Mouse (Mus musculus) liver, embryonic 14.5 days (tissue): ENCODE measurements around the gene Stim1. TPM values are rescaled to one million over a fixed set of nuclear protein-coding genes. Genes with fewer than 3 reads are reported as not detected.

Experiments
- ATAC-seq: fragments of 200-750 bp; cut with Nextera tagmentation; 2 replicates; pipeline ENCODE4 v1.8.0; 2017; ENCODE audit warnings: moderate number of reproducible peaks, mild to moderate bottlenecking, moderate library complexity; ENCODE audit not compliant: insufficient read depth
- DNase-seq, 3 experiments: peaks; one replicate each; pipeline ENCODE4 v3.0.0-alpha.2; 2012 to 2013; ENCODE audit warnings: low read depth in 3 of 3, low spot score in 3 of 3
- H3K27ac ChIP-seq: fragments of 300-500 bp; sonication (generic); 2 replicates; pipeline ENCODE4 v1.5.1; 2014; ENCODE audit warnings: moderate library complexity, mild to moderate bottlenecking, control low read depth, inconsistent platforms
- H3K27me3 ChIP-seq: fragments of 300-500 bp; sonication (generic); 2 replicates; pipeline ENCODE4 v1.6.1; 2014; ENCODE audit warnings: mild to moderate bottlenecking, low read length, moderate library complexity; ENCODE audit not compliant: control insufficient read depth, insufficient read depth
- H3K36me3 ChIP-seq: fragments of 300-500 bp; sonication (generic); replicated peaks from 2 replicates; pipeline ENCODE4 v1.6.1; 2014; ENCODE audit warnings: low read depth; ENCODE audit not compliant: control insufficient read depth, insufficient read depth
- H3K4me1 ChIP-seq, 2 experiments: fragments of 200-500 bp in 1 of 2; fragments of 300-500 bp in 1 of 2; sonication (generic) in 1 of 2; replicated peaks; 2 replicates each; pipeline ENCODE4 v1.6.1; 2012 to 2014; ENCODE audit warnings: antibody characterized with exemption in 1 of 2, inconsistent platforms in 1 of 2, low read length in 1 of 2; ENCODE audit not compliant: control insufficient read depth in 2 of 2, insufficient read depth in 2 of 2
- H3K4me2 ChIP-seq: fragments of 300-500 bp; sonication (generic); 2 replicates; pipeline ENCODE4 v1.6.1; 2014; ENCODE audit warnings: low read depth, mild to moderate bottlenecking, control low read depth, moderate library complexity
- H3K4me3 ChIP-seq, 2 experiments: fragments of 200-500 bp in 1 of 2; fragments of 300-500 bp in 1 of 2; sonication (generic) in 1 of 2; 2 replicates each; pipeline ENCODE4 v1.5.1; 2012 to 2014; ENCODE audit warnings: low read depth in 2 of 2, low read length in 2 of 2, mild to moderate bottlenecking in 2 of 2, control low read depth in 1 of 2, inconsistent platforms in 1 of 2, moderate library complexity in 1 of 2; ENCODE audit not compliant: insufficient read depth in 1 of 2
- H3K9ac ChIP-seq: fragments of 300-500 bp; sonication (generic); replicated peaks from 2 replicates; pipeline ENCODE4 v1.6.1; 2014; ENCODE audit warnings: mild to moderate bottlenecking, control low read depth, moderate library complexity
- H3K9me3 ChIP-seq: fragments of 300-500 bp; sonication (generic); 2 replicates; pipeline ENCODE4 v1.6.1; 2016; ENCODE audit warnings: low read length, mixed read lengths; ENCODE audit not compliant: control insufficient read depth
- CTCF ChIP-seq: IDR thresholded peaks from 2 replicates; pipeline ENCODE4 v1.5.1; 2016; ENCODE audit warnings: antibody characterized with exemption, low read depth, control low read depth
- EP300 ChIP-seq: IDR thresholded peaks from 2 replicates; pipeline ENCODE4 v1.6.1; 2016; ENCODE audit warnings: antibody characterized with exemption, low read depth
- WGBS: fragments of 180-500 bp; shearing (Covaris S2); extraction: QIAGEN DNeasy Blood & Tissue Kit; methylation state at CpG from one replicate; pipeline ENCODE4 v1.1.7; 2014; ENCODE audit not compliant: insufficient replicate concordance; 5-methylcytosine and 5-hydroxymethylcytosine counted together
- polyA plus RNA-seq, 2 experiments: library from polyadenylated mRNA; depleted of rRNA in 1 of 2; stranded (reverse) in 1 of 2; unstranded in 1 of 2; fragments of >200 nt; fragmentation: Nextera tagmentation in 1 of 2; extraction: Ambion mirVana in 1 of 2; gene quantifications; 2 replicates each; pipeline versions ENCODE4 v1.2.1 to v1.2.3; 2012 to 2014

Gene Stim1
- polyA plus RNA-seq, 2 experiments, result 7.9 to 9.3 TPM

GRCm38 (mm10) chr7:102223883-102224738 is 43.5 kb upstream of the Stim1 start:
- TF ChIP-seq EP300, result no peak
- no peak for TF ChIP-seq CTCF
- no peak overlapping the region for H3K27ac ChIP-seq
- H3K4me2 ChIP-seq, result peak overlapping the region; percentile 82
- H3K27me3 ChIP-seq, result no peaks in the 10 kb centered on the region
- no peaks in the 10 kb centered on the region for H3K9me3 ChIP-seq
- ATAC-seq (no peak), DNase-seq (no peak)
- H3K4me3 ChIP-seq, result no peak overlapping the region
- 71% methylated on average over 5 of the region's 5 CpGs for WGBS
- peaks cover 0 to 2% of the 10 kb centered on the region in 2 experiments; a peak in 1 of 4 replicates for H3K4me1 ChIP-seq
- H3K36me3 ChIP-seq, result no peaks in the 10 kb centered on the region
- no peak overlapping the region for H3K9ac ChIP-seq

DNA sequence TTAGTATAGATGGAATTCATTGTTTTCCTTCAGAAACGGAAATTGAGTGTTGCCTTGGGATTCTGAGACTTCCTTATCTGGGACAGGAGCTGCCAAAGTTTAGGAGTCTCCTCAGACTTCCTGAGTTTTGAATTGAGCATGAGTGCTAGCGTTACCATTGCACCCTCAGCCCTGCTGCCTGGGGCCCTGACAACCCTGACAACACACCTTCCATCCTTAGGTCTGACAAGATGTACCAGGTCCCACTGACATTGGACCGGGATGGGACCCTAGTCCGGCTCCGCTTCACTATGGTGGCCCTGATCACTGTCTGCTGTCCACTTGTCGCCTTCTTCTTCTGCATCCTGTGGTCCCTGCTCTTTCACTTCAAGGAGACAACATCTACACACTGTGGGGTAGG is 41.6 kb upstream of the Stim1 start:
- DNase-seq (no peak), ATAC-seq (no peak)
- TF ChIP-seq CTCF, result no peak
- no peak for TF ChIP-seq EP300
- no peak overlapping the region for H3K4me2 ChIP-seq
- peaks cover 0 to 2% of the 10 kb centered on the region in 2 experiments; a peak in 1 of 4 replicates for H3K4me1 ChIP-seq
- no peak overlapping the region for H3K4me3 ChIP-seq
- no peaks in the 10 kb centered on the region for H3K9me3 ChIP-seq
- no peak overlapping the region for H3K27ac ChIP-seq
- H3K9ac ChIP-seq, result no peak overlapping the region
- no peaks in the 10 kb centered on the region for H3K27me3 ChIP-seq
- 78% methylated on average over 6 of the region's 6 CpGs for WGBS
- no peaks in the 10 kb centered on the region for H3K36me3 ChIP-seq

GRCm38 (mm10) chr7:102228049-102228670 is 39.4 kb upstream of the Stim1 start:
- peaks cover 0 to 3% of the 10 kb centered on the region in 2 experiments; a peak in 1 of 4 replicates for H3K4me1 ChIP-seq
- no peak overlapping the region for H3K4me2 ChIP-seq
- H3K9ac ChIP-seq, result no peak overlapping the region
- ATAC-seq (no peak), DNase-seq (no peak)
- WGBS, result 73% methylated on average over 4 of the region's 4 CpGs
- H3K9me3 ChIP-seq, result no peaks in the 10 kb centered on the region
- no peak for TF ChIP-seq CTCF
- TF ChIP-seq EP300, result no peak
- H3K27ac ChIP-seq, result no peak overlapping the region
- H3K36me3 ChIP-seq, result no peaks in the 10 kb centered on the region
- no peaks in the 10 kb centered on the region for H3K27me3 ChIP-seq
- no peak overlapping the region for H3K4me3 ChIP-seq

DNA sequence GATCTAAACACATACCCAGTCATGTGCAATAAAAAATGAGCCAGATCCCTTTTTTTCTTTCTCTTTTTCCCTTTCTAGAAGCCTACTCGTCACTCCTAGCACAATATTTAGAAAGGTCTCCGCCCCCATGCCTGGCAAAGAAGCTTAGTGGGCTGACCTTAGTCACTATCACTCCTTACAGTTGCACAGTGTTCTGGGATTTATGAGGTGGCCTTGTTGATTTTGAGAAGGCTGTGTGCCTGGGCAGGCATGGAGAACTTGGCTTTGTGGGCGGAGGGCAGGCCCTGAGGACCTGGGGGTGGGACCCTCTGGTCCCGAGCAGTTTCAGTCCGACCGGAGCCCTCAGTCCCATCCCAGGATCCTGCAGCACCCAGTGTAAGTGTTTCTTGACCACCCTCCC is 37.8 kb upstream of the Stim1 start:
- no peaks in the 10 kb centered on the region for H3K9me3 ChIP-seq
- H3K36me3 ChIP-seq, result no peaks in the 10 kb centered on the region
- H3K27me3 ChIP-seq, result no peaks in the 10 kb centered on the region
- no peak for ATAC-seq
- 75% methylated on average over 6 of the region's 6 CpGs for WGBS
- H3K27ac ChIP-seq, result no peak overlapping the region
- no peak for DNase-seq
- H3K9ac ChIP-seq, result no peak overlapping the region
- no peak overlapping the region for H3K4me2 ChIP-seq
- 0 out of 4 replicates have a peak, but pooled peaks cover 0 to 2% of the 10 kb centered on the region in 2 experiments for H3K4me1 ChIP-seq
- H3K4me3 ChIP-seq, result no peak overlapping the region
- TF ChIP-seq CTCF (no peak), EP300 (no peak)

DNA sequence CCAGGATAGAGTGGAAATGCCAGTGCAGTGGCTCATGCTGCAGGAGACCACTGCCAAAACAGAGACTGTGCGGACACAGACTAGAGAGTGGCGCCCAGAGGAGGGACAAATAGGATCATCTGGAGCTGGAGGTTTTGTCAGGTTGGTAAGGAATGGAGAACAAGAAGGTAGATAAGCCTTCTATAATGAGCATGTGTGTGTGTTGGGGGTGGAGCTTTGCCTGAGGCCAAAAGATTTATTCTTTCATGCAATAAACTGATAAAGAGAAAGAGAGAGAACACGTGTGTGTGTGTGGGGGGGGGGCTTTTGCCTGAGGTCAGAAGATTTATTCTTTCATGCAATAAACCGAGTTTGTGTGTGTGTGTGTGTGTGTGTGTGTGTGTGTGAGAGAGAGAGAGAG is 34.5 kb upstream of the Stim1 start:
- Histone ChIP-seq H3K4me1 (0 out of 4 replicates have a peak, but pooled peaks cover 0 to 2% of the 10 kb centered on the region in 2 experiments), H3K9ac (no peak overlapping the region), H3K27me3 (no peaks in the 10 kb centered on the region), H3K4me2 (no peak overlapping the region), H3K27ac (no peak overlapping the region), H3K9me3 (no peaks in the 10 kb centered on the region), H3K4me3 (no peak overlapping the region), H3K36me3 (peaks cover 6% of the 10 kb centered on the region)
- TF ChIP-seq CTCF, result no peak
- TF ChIP-seq EP300, result no peak
- WGBS, result 44% methylated on average over 4 of the region's 4 CpGs
- no peak for DNase-seq
- no peak for ATAC-seq
